Mouse (Mus musculus) heart, adult 2 months (tissue): ENCODE measurements around the gene Lrrc59.

ENCODE experiments used
- CTCF ChIP-seq: fragments of 200-600 bp; IDR thresholded peaks from 2 replicates; pipeline ENCODE4 v1.8.1; 2022; ENCODE audit warnings: antibody characterized with exemption, mild to moderate bottlenecking, moderate library complexity
- POLR2A ChIP-seq: fragments of 200-500 bp; IDR thresholded peaks from 2 replicates; pipeline ENCODE4 v1.6.1; 2011; ENCODE audit warnings: mild to moderate bottlenecking, low read depth, low read length, control low read depth; ENCODE audit not compliant: insufficient read depth

DNA sequence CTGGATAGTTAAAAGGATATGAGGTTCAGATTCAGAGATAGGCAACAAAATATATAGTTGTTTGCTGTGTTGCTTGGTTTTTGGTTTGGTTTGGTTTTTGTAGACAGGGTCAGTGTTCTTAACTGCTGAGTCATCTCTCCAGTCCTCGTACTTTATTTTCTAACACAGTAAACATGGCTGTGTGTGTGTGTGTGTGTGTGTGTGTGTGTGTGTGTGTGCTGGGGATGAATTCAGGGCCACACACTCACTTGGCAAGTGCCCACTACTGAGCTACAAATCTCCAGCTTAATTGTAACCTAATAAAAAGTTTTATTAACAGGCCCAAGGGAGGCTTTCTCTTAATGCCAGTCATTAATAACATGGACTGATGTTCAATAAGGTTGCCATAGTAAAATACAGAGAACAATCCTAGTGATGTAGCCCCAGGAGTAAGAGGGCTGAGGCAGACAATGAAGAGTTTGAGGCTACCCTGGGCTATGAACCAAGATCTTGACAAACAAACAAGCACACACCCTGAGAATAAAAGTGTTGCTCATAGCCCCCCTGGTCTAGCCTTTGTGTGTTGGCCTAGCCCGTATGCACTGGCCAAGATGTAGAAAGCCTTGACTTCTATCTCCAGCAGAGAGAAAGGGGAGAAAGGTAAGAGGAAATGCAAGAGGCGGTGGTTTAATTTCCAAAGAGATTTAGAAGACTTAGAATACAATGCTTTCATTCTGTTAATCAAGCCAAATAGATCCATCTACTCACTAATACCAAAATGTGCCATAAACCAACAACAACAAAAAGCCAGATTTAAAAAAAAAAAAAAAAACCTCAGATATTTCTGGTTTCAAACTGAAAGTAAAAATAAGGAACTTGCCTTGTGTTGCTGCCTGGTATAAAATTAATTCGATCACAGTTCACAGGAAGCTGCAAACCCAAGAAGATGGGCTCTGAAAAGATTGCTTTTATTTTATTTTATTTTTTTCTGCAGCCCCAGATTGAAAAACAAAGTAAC lies 18.5 kb upstream of the Lrrc59 start:
- TF ChIP-seq POLR2A: no peak
- no peak for TF ChIP-seq CTCF
